35 mouse cellular contexts compared by ENCODE assay signal in genomic region chr1:177686137-177686536, GRCm38 (mm10). TPM values are rescaled to one million over a fixed set of nuclear protein-coding genes. Genes with fewer than 3 reads are reported as not detected.
DNase-seq lines count a peak whose midpoint lies in the region; ATAC-seq and TF ChIP-seq lines count a peak whose summit lies in the region.
"Had no signal": no experiment of that assay in that cellular context is flagged by ENCODE, and none has a peak within 500 bp of the region (broad histone marks: within the 10 kb centered on the region; RNA-seq: fewer than 3 reads in every experiment).

No protein-coding gene starts in this region.

- in situ Hi-C loops in Patski (cut with MboI; ENCODE audit: low pct_unique_long_range_greater_than_20kb): loop anchor here (5.0 to 10.0 kb wide), 4 partner anchors 241 to 809 kb away; partner anchors contain the start of gene Zbtb18

- H3K27ac ChIP-seq in hindbrain, embryonic 10.5 days: 0 out of 2 replicates have a peak overlapping the region, but pooled peaks have one; percentile 31
- H3K27ac ChIP-seq in hindbrain, postnatal 0 days: no peak overlapping the region
- H3K27ac ChIP-seq: embryonic facial prominence, embryonic 10.5 days; embryonic facial prominence, embryonic 13.5 days; forebrain, embryonic 13.5 days; gastrocnemius, adult 2 months; heart, embryonic 15.5 days; hindbrain, embryonic 14.5 days had no signal

- H3K4me1 ChIP-seq in hindbrain, embryonic 10.5 days (replicated peaks): peaks cover 15% of the 10 kb centered on the region
- H3K4me1 ChIP-seq in hindbrain, postnatal 0 days (ENCODE audit: insufficient read depth, low read length): 0 out of 2 replicates have a peak, but pooled peaks cover 4% of the 10 kb centered on the region
- H3K4me1 ChIP-seq: heart, embryonic 12.5 days; heart, embryonic 15.5 days had no signal

- no peaks in the 10 kb centered on the region for H3K9me3 ChIP-seq in hindbrain, embryonic 10.5 days
- no peaks in the 10 kb centered on the region for H3K9me3 ChIP-seq in hindbrain, postnatal 0 days (ENCODE audit: low read length)
- H3K9me3 ChIP-seq: embryonic facial prominence, embryonic 10.5 days; embryonic facial prominence, embryonic 13.5 days; forebrain, embryonic 13.5 days; heart, embryonic 12.5 days; heart, embryonic 15.5 days had no signal

- POLR2A ChIA-PET in Patski (lab: Charles Lee): interaction anchor here (1.0 kb wide), 1 partner anchor 242 kb away, joined by 3 read pairs; no protein-coding TSS in a partner anchor

- no peak overlapping the region for H3K4me3 ChIP-seq in hindbrain, embryonic 10.5 days
- no peak overlapping the region for H3K4me3 ChIP-seq in hindbrain, postnatal 0 days (ENCODE audit: low read length)
- H3K4me3 ChIP-seq: embryonic facial prominence, embryonic 10.5 days; embryonic facial prominence, embryonic 13.5 days; erythroblast, embryonic 14.5 days; forebrain, embryonic 13.5 days; gastrocnemius, adult 2 months; heart, embryonic 12.5 days; heart, embryonic 15.5 days had no signal

- DNase-seq in hindbrain, embryonic 10.5 days (ENCODE audit: low spot score): no peak
- no peak for DNase-seq in hindbrain, postnatal 0 days (ENCODE audit: low spot score)
- peak; percentile 46 for DNase-seq in 416B (ENCODE audit: low read depth)
- no peak for DNase-seq in Patski (ENCODE audit: low read depth, low spot score)
- DNase-seq in T-cell, adult 2 months (ENCODE audit: low spot score): no peak
- DNase-seq in thymus, postnatal 36 days: no peak
- DNase-seq: adrenal gland, adult 2 months; adrenal gland, postnatal 14 days; cerebellum, adult 11 months; cerebellum, adult 2 months; cerebellum, postnatal 10 days; cerebellum, postnatal 36 days; embryo, embryonic 11 days; gastrocnemius, adult 2 months; gastrocnemius, postnatal 14 days; heart, adult 18-20 months; heart, postnatal 10 days; heart, postnatal 36 days; kidney, adult 2 months had no signal

- WGBS in hindbrain, embryonic 10.5 days: 79% methylated on average over 3 of the region's 3 CpGs
- 61% methylated on average over 3 of the region's 3 CpGs for WGBS in hindbrain, postnatal 0 days

- CTCF ChIA-PET in Patski (lab: Charles Lee): interaction anchor here (1.0 to 2.9 kb wide), 5 partner anchors 10 to 498 kb away, joined by 3 to 16 read pairs (median 3); no protein-coding TSS in a partner anchor

- TF ChIP-seq CTCF in hindbrain, postnatal 0 days (IDR thresholded peaks at IDR 0.05; ENCODE audit: low read depth): no peak
- no peak for TF ChIP-seq CTCF in Patski (IDR thresholded peaks at IDR 0.05)

- no peak for ATAC-seq in hindbrain, postnatal 0 days
- ATAC-seq in Patski: peak; percentile 65
- ATAC-seq: forebrain, embryonic 13.5 days; forebrain, embryonic 16.5 days; intestine, postnatal 0 days had no signal

- H3K4me2 ChIP-seq in hindbrain, postnatal 0 days (ENCODE audit: low read depth, low read length): no peak overlapping the region
- H3K4me2 ChIP-seq: embryonic facial prominence, embryonic 13.5 days; forebrain, embryonic 13.5 days; heart, embryonic 12.5 days; heart, embryonic 15.5 days; hindbrain, embryonic 14.5 days had no signal

- no peak overlapping the region for H3K9ac ChIP-seq in hindbrain, postnatal 0 days (replicated peaks; ENCODE audit: low read length)
- H3K9ac ChIP-seq: embryonic facial prominence, embryonic 13.5 days; forebrain, embryonic 13.5 days; heart, embryonic 12.5 days; heart, embryonic 15.5 days; hindbrain, embryonic 14.5 days had no signal

- no peaks in the 10 kb centered on the region for H3K27me3 ChIP-seq in hindbrain, embryonic 10.5 days (ENCODE audit: insufficient read depth, poor library complexity, severe bottlenecking)
- H3K27me3 ChIP-seq in hindbrain, postnatal 0 days (ENCODE audit: insufficient read depth, low read length): no peaks in the 10 kb centered on the region
- H3K27me3 ChIP-seq in Patski: no peaks in the 10 kb centered on the region
- H3K27me3 ChIP-seq: heart, embryonic 12.5 days; heart, embryonic 15.5 days had no signal

- no peaks in the 10 kb centered on the region for H3K36me3 ChIP-seq in hindbrain, embryonic 10.5 days
- no peaks in the 10 kb centered on the region for H3K36me3 ChIP-seq in hindbrain, postnatal 0 days (ENCODE audit: insufficient read depth, low read length)
- H3K36me3 ChIP-seq: embryonic facial prominence, embryonic 10.5 days; embryonic facial prominence, embryonic 13.5 days; heart, embryonic 12.5 days; heart, embryonic 15.5 days had no signal

RNA-seq across cellular contexts. Expression of gene 1700016C15Rik, which starts 43.5 kb away (rescaled TPM):
- not detected in 2 replicates for polyA plus RNA-seq in hindbrain, embryonic 10.5 days (2016; fragmentation: Nextera tagmentation; extraction: Ambion mirVana)
- total RNA-seq in hindbrain, postnatal 0 days (2014; rRNA removed): not detected in 2 replicates
- polyA plus RNA-seq in hindbrain, postnatal 0 days (2015; fragmentation: Nextera tagmentation; extraction: Ambion mirVana): not detected in 2 replicates
- polyA plus RNA-seq in Patski (2021): 1.8 TPM
- total RNA-seq: adrenal gland, adult 2 months; adrenal gland, postnatal 14 days; adrenal gland, postnatal 4 days; ES-E14; gastrocnemius, adult 2 months; gastrocnemius, postnatal 4 days; heart, adult 18-20 months; heart, postnatal 10 days; heart, postnatal 36 days had no signal
- polyA plus RNA-seq: adrenal gland, adult 2 months; cerebellum, adult 2 months; cortical plate, adult 2 months; embryonic facial prominence, embryonic 10.5 days; embryonic facial prominence, embryonic 13.5 days; erythroblast, embryonic 14.5 days; forebrain, embryonic 13.5 days; forebrain, embryonic 16.5 days; frontal cortex, adult 2 months; heart, embryonic 12.5 days; heart, embryonic 15.5 days; hindbrain, embryonic 11.5 days; hindbrain, embryonic 14.5 days; intestine, embryonic 14.5 days had no signal
